Mouse (Mus musculus): Measurements from ENCODE around the gene 1810062G17Rik.

Gene 1810062G17Rik

GRCm38 (mm10) chr3:36475532-36476087 is at the start of gene 1810062G17Rik, which contains the start of gene Anxa5:
1810062G17Rik (plus strand) TSS chr3:36475937.
Anxa5 (minus strand) TSS chr3:36475894.
- DNase-seq (ENCODE audit: low read depth, low spot score) = peak; percentile 95

DNA sequence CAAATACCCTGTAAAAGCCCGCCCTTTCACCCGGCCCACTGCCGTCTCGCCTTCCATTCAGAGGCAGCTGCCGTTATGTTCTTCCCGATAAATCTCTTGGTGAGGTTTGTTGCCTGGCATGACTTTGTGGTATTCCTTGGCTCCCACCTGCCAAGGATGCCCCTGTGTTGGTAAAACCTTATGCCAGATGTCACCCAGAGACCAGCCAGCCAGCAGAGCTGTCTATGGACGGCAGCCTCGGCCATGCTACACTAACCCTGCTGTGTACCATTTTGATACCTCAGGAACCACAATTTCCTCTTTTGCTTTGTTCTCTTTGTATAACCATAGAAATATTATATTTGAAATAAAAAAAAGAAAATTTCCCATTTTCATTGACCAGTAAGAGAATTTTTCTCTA is 48.4 kb upstream of the 1810062G17Rik start:
- DNase-seq (ENCODE audit: low read depth, low spot score) = no peak

DNA sequence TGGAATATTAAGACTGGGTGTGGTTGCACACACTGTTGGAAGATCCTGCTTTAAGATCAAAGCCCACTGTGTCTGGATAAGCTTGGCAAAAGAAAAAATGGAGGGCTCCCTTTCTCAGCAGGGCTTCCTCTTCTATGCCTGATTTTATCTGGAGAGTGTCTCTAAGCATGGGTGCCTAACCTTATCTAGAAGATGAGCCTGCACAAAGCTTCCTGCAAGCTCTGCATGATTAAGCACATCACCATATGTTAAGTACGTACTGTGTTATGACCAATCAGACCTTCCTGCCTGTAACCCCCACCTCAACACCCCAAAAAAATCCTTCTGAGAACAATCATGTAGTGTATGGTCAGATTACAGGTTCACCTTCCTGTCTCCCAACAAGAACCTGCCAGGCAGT is 45.4 kb upstream of the 1810062G17Rik start:
- DNase-seq (ENCODE audit: low read depth, low spot score) = no peak

GRCm38 (mm10) chr3:36440280-36440679 is 35.5 kb upstream of the 1810062G17Rik start:
- DNase-seq (ENCODE audit: low read depth, low spot score) = no peak

DNA sequence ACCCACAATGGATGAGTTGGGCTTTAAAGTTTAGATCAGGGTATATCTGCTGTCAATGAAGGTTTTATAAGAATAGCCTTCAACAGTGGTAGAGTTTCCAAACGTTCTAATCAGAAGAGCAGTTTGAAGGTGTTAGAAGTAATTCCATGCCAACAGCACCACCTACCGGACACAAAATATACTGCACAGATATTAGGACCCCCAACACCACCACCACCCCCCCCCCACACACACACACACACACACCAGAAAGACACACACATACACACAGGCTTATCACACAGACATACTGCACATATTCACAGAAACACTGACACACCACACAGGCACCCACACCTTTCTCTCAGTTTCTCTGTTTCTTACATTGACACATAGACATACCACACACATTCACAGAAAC is 33.3 kb upstream of the 1810062G17Rik start:
- peak; percentile 77 for DNase-seq (ENCODE audit: low read depth, low spot score)

DNA sequence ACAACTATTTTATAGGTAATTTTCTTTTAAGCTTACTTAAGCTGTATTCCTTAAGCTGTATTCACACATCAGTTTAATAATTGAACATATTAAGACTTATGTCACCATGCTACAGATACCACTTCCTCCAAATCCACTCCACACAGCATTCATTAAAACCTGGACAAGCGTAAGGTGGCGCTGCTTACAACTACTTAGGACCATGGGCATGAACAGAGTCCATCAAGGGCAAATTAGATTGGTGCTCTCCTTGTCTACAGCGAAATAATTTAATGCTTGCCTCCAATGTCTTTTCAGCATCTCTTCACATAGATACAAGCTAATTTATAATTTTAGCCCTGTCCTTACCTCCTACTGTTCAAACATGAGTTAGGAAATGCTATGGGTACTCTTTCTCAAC is 29.7 kb upstream of the 1810062G17Rik start:
- DNase-seq (ENCODE audit: low read depth, low spot score) = no peak

DNA sequence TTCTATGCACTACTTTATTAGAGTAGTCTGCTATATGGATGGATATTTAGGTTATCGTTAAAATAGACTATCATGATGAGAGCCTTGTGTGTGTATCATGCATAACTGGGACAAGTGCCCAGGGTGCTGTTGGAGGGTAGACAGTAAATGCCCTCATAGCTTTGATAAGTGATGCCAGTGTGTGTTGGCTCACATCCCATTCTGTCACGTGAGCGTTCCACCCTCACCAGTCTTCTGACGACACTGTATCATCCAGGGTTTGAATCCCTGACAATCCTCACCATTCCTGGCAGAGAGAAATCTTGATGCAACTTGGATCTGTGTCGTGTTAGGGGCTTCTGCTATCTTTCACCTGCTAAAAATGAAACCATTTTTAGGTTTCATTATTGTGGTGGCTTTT is 29.2 kb upstream of the 1810062G17Rik start:
- DNase-seq (ENCODE audit: low read depth, low spot score) = no peak

- DNase-seq (ENCODE audit: low read depth, low spot score) = no peak
Measured at GRCm38 (mm10) chr3:36446918-36447317, 28.8 kb upstream of the 1810062G17Rik start.

DNA sequence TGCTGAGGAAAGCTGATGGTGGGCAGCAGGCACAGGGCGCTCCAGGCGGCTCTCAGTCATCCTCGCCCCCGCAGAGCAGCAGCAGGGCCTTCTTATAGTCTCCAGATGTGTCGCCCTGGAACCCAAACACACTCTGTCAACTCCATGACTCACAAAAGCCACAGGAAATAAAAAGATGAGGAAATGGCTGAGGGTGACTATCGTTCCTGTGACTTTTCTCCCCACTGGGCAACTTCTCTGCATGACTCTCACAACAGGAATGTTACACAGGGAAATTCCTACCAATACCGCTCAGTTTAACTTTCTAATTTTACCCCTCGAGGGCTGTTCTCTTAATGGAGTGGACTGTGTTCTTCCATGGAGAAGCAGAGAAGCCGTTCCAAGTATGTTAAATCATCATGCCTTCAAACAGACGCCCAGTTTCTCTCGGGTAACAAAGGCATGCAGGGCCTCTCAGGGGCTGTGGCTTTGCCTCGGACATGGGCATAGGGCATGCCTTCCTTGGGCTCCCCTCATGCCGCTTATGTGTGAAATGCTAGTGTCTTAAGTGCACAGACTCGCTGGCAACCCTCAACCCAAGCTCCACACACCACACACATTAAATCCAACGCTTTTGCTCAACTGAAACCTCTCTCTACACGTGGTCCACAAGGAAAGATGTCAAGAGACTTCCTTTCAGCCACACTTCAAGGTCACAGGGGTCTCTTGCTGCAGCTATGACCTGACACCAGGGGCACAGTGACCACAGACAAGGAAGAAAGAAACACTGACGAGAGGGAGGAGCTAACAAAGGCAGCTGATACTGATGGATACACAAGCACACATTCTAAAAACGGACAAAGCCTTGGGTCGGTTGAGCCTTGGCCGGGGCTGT is 26.2 kb upstream of the 1810062G17Rik start:
- peak; percentile 37 for DNase-seq (ENCODE audit: low read depth, low spot score)

- DNase-seq (ENCODE audit: low read depth, low spot score) = no peak
Measured at GRCm38 (mm10) chr3:36452502-36452901, 23.2 kb upstream of the 1810062G17Rik start.

DNA sequence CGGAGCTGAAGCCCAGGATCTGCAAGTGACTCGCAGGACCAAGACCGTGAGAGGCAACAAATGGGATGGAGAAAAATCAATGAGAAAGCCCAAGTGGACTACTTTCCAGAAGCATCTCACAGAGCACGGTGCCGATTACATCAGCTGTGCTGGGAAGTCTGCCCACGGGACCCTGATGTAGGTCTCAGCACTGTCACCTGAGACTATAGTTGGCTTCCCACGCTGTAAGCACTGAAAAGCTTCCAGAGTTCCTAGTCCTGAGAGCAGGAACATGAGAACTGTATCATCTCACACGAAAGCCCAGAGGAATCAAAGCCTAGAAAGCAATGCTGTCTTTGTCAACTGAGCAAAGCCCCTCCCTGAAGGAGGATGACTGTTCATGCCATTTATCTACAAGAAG is 20.6 kb upstream of the 1810062G17Rik start:
- DNase-seq (ENCODE audit: low read depth, low spot score) = no peak

DNA sequence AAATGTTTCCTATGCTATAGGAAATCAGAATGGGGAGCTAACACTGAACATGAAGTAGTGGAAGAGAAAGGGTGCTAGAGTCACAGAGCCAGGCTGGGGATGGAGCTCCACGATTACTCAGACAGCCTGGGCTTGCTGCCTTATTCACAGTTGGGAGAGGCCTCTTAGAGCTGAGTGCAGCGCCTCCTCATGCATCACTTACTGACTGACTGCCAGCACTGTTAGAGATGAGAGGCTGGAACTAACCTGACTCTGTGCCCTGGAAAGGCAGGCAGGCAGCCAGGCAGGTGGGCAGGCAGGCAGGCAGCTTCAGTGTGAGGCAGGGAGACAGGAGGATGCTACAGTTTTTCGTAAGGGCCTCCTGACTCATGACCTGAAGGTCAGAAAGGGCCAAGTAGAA is 20.2 kb upstream of the 1810062G17Rik start:
- no peak for DNase-seq (ENCODE audit: low read depth, low spot score)

- no peak for DNase-seq (ENCODE audit: low read depth, low spot score)
Measured at GRCm38 (mm10) chr3:36460717-36461116, 15.0 kb upstream of the 1810062G17Rik start.

GRCm38 (mm10) chr3:36461819-36462218 is 13.9 kb upstream of the 1810062G17Rik start:
- no peak for DNase-seq (ENCODE audit: low read depth, low spot score)

- DNase-seq (ENCODE audit: low read depth, low spot score) = no peak
Measured at GRCm38 (mm10) chr3:36462348-36462747, 13.4 kb upstream of the 1810062G17Rik start.

GRCm38 (mm10) chr3:36465538-36465937 is 10.2 kb upstream of the 1810062G17Rik start:
- DNase-seq (ENCODE audit: low read depth, low spot score) = no peak

- no peak for DNase-seq (ENCODE audit: low read depth, low spot score)
Measured at GRCm38 (mm10) chr3:36467632-36468031, 8.1 kb upstream of the 1810062G17Rik start.

- DNase-seq (ENCODE audit: low read depth, low spot score) = no peak
Measured at GRCm38 (mm10) chr3:36468871-36469270, 6.9 kb upstream of the 1810062G17Rik start.

- DNase-seq (ENCODE audit: low read depth, low spot score) = no peak
Measured at GRCm38 (mm10) chr3:36471856-36472255, 3.9 kb upstream of the 1810062G17Rik start.

- no peak for DNase-seq (ENCODE audit: low read depth, low spot score)
Measured at GRCm38 (mm10) chr3:36473222-36473621, 2.5 kb upstream of the 1810062G17Rik start.

GRCm38 (mm10) chr3:36474421-36474820 is 1.3 kb upstream of the 1810062G17Rik start:
- DNase-seq (ENCODE audit: low read depth, low spot score) = no peak

GRCm38 (mm10) chr3:36474938-36475483 is 726 bp upstream of the 1810062G17Rik start:
- no peak for DNase-seq (ENCODE audit: low read depth, low spot score)

All from mesoderm, embryonic 11.5 days (tissue).